Mouse (Mus musculus): ENCODE data around the gene Gm5134. TPM values are rescaled to one million over a fixed set of nuclear protein-coding genes. Genes with fewer than 3 reads are reported as not detected.

Gene Gm5134
- polyA plus RNA-seq, 1 experiment from 2014 or later, result not detected

DNA sequence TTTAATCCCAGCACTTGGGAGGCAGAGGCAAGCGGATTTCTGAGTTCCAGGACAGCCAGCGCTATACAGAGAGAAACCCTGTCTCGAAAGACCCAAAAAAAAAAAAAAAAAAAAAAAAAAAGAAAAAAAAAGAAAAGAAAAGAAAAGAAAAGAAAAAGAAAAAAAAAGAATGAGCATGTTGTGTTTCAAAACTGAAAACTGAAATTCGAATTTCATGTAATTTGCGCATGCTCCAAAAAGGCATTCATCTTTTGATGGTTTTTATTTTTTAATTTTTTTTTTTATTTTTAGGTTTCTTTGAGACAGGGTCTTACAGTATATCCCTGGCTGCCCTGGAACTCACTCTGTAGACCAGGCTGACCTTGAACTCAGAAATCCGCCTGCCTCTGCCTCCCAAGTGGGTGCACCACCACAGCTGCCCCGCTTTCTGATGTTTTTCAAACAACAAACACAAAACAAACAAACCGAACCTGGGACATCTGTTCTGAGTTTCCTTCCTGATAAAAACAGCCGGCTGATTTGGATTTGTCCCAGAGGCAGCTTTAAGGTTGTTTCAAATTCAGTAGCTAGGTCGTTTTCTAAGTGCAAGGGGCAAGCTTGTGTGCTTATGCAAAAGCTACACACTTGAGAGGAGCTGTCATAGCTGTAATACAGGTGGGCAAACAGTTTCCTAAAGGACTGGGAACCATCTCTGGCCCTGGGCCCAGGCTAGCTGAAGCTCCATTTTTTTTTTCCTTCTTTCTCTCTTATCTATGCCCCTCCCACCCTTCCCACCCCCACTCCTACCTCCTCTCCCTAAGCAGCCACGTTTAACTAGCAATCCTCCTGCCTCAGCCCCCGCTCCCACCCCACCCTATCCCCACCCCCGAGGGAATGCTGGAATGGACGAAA, 77.4 kb downstream of the Gm5134 start:
- Histone ChIP-seq H3K9ac (peak overlapping the region; percentile 84), H3K27me3 (replicated peaks) (no peaks in the 10 kb centered on the region), H3K4me1 (peaks cover 8% of the 10 kb centered on the region; the same call in 1 of the 2 replicates), H3K4me2 (replicated peaks) (peak overlapping the region; percentile 89), H3K9me3 (no peaks in the 10 kb centered on the region), H3K27ac (no peak overlapping the region), H3K36me3 (peaks cover 7% of the 10 kb centered on the region; the same call in 1 of the 2 replicates), H3K4me3 (peak overlapping the region; percentile 81)
- WGBS, result 59% methylated on average over 14 of the region's 14 CpGs
- ATAC-seq (ENCODE audit: low FRiP score, low read depth), result no peak; the same call in 1 of the 2 replicates

DNA sequence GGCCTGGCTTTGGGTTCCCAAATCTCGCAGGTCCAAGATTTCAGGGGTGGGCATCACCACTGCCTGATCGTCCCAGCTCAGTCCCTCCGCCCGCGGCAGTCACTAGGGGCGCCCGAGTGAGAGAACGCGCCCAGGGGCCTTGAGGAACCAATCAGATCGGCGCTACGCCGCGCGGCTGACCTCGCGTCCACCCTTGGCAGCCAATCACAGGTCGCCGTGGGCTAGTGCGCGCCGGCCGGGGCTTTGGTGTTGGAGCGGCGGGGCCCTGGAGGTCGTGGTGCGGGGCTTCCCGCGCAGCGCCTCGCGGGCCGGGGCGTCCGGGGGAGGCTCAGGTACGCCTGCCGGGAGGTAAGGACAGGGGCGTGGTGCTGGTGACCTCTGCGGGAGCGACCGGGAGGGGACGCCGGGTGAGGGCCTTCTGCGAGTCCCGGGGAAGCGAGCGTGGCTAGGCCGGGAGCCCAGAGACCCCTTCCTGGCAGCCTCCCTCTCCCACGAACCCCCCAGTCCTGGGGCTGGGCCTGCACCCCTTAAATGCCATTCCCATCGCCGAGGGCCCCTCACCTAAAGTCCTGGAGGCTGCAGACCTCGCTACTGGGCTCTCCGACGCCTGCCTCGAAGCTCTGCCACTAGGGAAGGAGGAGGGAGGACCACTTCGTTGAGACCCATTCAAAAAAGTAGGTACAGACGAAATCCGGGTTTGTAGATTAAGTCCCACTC, 78.2 kb downstream of the Gm5134 start, which contains the start of gene Zfp280b:
TSS of gene Zfp280b (plus strand) at position 249 of the 717 bp plus-strand sequence.
- H3K4me2 ChIP-seq (replicated peaks), result peak within 1 kb of the TSS; percentile 89
- H3K27ac ChIP-seq, result peak within 1 kb of the TSS; percentile 62; the same call in 1 of the 2 replicates
- peak within 1 kb of the TSS; percentile 84 for H3K9ac ChIP-seq
- peak within 1 kb of the TSS; percentile 81 for H3K4me3 ChIP-seq
- H3K27me3 ChIP-seq (replicated peaks), result no peaks in the 10 kb centered on the region
- peak; percentile 99 for ATAC-seq (ENCODE audit: low FRiP score, low read depth)
- peaks cover 8% of the 10 kb centered on the region; the same call in 1 of the 2 replicates for H3K4me1 ChIP-seq
- peaks cover 14% of the 10 kb centered on the region for H3K36me3 ChIP-seq
- H3K9me3 ChIP-seq, result no peaks in the 10 kb centered on the region
- under 1% methylated on average over 58 of the region's 58 CpGs for WGBS

- Histone ChIP-seq H3K4me3 (peak overlapping the region; percentile 81), H3K4me2 (replicated peaks) (peak overlapping the region; percentile 89), H3K9me3 (no peaks in the 10 kb centered on the region), H3K4me1 (peaks cover 8% of the 10 kb centered on the region; the same call in 1 of the 2 replicates), H3K9ac (peak overlapping the region; percentile 84), H3K27ac (no peak overlapping the region), H3K27me3 (replicated peaks) (no peaks in the 10 kb centered on the region), H3K36me3 (peaks cover 19% of the 10 kb centered on the region)
- 24% methylated on average over 7 of the region's 7 CpGs for WGBS
- 0 out of 2 replicates have a peak, but pooled peaks have one; percentile 6 for ATAC-seq (ENCODE audit: low FRiP score, low read depth)
Measured at GRCm38 (mm10) chr10:76033119-76033455, 78.8 kb downstream of the Gm5134 start.

DNA sequence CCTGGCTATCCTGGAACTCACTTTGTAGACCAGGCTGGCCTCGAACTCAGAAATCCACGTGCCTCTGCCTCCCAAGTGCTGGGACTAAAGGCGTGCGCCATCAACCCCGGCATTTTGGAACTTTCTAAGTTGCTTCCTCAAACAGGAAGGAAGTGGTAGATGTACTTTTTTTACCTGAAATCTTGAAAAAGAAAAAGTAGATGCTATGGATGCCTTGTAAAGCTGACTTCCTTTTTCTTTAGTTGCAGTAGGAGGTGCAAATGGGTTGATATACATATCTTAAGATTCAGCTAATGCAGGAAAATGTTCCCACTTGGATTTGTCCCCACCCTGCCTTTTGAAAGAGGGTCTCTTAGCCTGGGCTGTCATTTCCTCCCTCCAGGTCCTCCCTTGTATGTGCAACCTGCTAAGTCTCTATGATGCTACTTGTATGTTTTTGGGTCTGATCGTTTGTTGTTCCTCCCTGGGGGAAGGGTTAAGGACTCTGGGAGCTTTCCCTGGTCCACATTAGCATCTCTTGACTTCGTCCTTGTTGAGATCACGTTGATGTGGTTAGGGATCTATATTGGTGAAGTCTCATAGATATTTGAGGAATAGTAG, 79.8 kb downstream of the Gm5134 start:
- ATAC-seq (ENCODE audit: low FRiP score, low read depth), result no peak
- H3K4me3 ChIP-seq, result no peak overlapping the region
- no peak overlapping the region for H3K27ac ChIP-seq
- peaks cover 8% of the 10 kb centered on the region; the same call in 1 of the 2 replicates for H3K4me1 ChIP-seq
- no peaks in the 10 kb centered on the region for H3K9me3 ChIP-seq
- peaks cover 29% of the 10 kb centered on the region for H3K36me3 ChIP-seq
- no peaks in the 10 kb centered on the region for H3K27me3 ChIP-seq (replicated peaks)
- H3K9ac ChIP-seq, result no peak overlapping the region
- 96% methylated on average over 8 of the region's 8 CpGs for WGBS
- H3K4me2 ChIP-seq (replicated peaks), result no peak overlapping the region

DNA sequence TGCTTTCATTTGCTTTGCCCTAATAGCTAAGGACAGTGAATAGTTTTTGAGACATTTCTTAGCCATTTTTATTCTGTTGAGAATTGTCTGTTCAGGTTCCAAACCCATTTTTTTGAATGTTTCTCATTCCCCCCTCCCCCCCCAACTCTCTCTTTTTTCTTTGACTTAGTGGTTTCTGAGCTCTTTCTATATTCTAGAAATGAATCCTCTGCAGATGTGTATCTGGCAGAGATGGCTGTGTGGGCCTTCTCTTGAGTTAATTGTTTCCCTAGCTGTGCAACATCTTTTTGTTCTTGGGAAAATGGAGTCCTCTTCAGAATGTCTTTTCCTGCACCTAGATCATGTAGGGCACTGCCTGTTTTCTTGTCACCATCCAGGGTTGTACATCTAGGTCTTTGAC, 81.0 kb downstream of the Gm5134 start:
- Histone ChIP-seq H3K36me3 (peaks cover 41% of the 10 kb centered on the region), H3K4me3 (no peak overlapping the region), H3K27ac (no peak overlapping the region), H3K9me3 (no peaks in the 10 kb centered on the region), H3K4me2 (replicated peaks) (no peak overlapping the region), H3K9ac (no peak overlapping the region), H3K4me1 (peaks cover 8% of the 10 kb centered on the region; the same call in 1 of the 2 replicates), H3K27me3 (replicated peaks) (no peaks in the 10 kb centered on the region)
- ATAC-seq (ENCODE audit: low FRiP score, low read depth), result no peak

DNA sequence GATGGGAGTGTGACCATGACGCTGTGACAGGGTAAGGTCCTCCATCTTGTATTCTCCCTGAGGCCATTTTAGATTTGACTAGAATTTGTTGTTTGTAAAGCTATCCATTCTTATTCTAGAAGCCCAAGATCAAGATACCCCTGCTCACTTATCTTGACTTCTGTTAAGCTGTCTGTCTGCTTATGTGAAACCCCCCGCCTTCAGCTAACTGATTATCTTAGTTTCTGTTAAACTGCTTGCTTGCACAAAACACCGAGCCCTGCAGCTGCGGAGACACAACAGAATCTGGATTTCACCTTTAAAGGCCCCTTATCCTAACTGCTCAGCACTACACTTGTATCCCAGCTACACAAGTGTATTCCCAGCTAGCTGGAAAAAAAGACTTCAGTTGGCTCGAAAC, 82.6 kb downstream of the Gm5134 start:
- Histone ChIP-seq H3K36me3 (peaks cover 55% of the 10 kb centered on the region), H3K4me1 (peaks cover 8% of the 10 kb centered on the region; the same call in 1 of the 2 replicates), H3K27me3 (replicated peaks) (no peaks in the 10 kb centered on the region), H3K9ac (no peak overlapping the region), H3K27ac (no peak overlapping the region), H3K4me3 (no peak overlapping the region), H3K9me3 (no peaks in the 10 kb centered on the region), H3K4me2 (replicated peaks) (no peak overlapping the region)
- WGBS, result 95% methylated on average over 5 of the region's 5 CpGs
- no peak for ATAC-seq (ENCODE audit: low FRiP score, low read depth)

GRCm38 (mm10) chr10:76045343-76045742, 91.0 kb downstream of the Gm5134 start:
- Histone ChIP-seq H3K27ac (no peak overlapping the region), H3K4me1 (no peaks in the 10 kb centered on the region), H3K27me3 (replicated peaks) (no peaks in the 10 kb centered on the region), H3K9me3 (no peaks in the 10 kb centered on the region), H3K4me3 (no peak overlapping the region), H3K4me2 (replicated peaks) (no peak overlapping the region), H3K36me3 (peaks cover 28% of the 10 kb centered on the region), H3K9ac (no peak overlapping the region)
- no peak for ATAC-seq (ENCODE audit: low FRiP score, low read depth)
- WGBS, result 51% methylated on average over 5 of the region's 5 CpGs

DNA sequence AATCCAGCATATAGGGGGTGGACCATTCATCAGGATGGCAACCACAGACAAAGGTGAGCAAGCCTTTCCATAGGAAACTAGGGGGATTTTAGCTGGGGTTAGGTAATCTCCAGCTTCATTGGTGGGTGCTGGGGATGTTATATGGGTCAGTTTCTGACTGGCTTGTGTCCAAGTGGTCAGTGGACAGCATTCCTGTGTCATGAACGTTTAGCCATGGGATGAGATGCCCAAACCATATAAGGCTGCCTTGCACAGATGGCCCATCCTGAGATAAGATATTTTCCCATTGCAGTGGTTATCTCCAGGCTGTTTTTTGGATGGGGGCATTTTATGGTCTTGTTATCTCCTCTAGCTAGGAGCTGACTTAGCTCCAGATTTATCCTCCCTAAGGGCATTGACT, 92.4 kb downstream of the Gm5134 start:
- Histone ChIP-seq H3K9me3 (no peaks in the 10 kb centered on the region), H3K4me3 (no peak overlapping the region), H3K27me3 (replicated peaks) (no peaks in the 10 kb centered on the region), H3K4me2 (replicated peaks) (no peak overlapping the region), H3K36me3 (peaks cover 15% of the 10 kb centered on the region), H3K9ac (no peak overlapping the region), H3K27ac (no peak overlapping the region), H3K4me1 (no peaks in the 10 kb centered on the region)
- 68% methylated on average over 1 of the region's 1 CpGs for WGBS
- ATAC-seq (ENCODE audit: low FRiP score, low read depth), result no peak

- H3K9ac ChIP-seq, result no peak overlapping the region
- H3K4me2 ChIP-seq (replicated peaks), result no peak overlapping the region
- H3K27ac ChIP-seq, result no peak overlapping the region
- 59% methylated on average over 5 of the region's 5 CpGs for WGBS
- H3K4me3 ChIP-seq, result no peak overlapping the region
- H3K4me1 ChIP-seq, result no peaks in the 10 kb centered on the region
- no peak for ATAC-seq (ENCODE audit: low FRiP score, low read depth)
- no peaks in the 10 kb centered on the region for H3K27me3 ChIP-seq (replicated peaks)
- peaks cover under 1% of the 10 kb centered on the region; the same call in 1 of the 2 replicates for H3K9me3 ChIP-seq
- peaks cover 15% of the 10 kb centered on the region for H3K36me3 ChIP-seq
Measured at GRCm38 (mm10) chr10:76047182-76047869, 93.0 kb downstream of the Gm5134 start.

DNA sequence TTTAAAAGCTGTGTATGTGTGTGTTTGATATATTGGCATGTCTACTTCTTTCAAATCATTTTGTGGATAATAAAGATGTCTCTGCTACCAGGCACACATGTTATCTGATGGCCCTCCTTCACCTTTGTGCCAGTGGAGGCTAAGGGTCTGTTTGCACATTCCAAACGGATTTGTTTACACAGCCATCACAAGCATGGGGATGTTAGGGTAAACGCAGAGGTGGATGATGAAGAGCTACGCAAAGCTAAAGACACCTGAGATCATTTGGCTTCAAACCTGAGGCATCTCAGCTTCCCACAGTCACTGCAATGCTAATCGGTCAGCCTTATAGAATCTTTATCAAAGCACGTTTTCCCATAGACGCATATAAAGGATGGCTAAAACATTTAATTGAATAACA, 94.7 kb downstream of the Gm5134 start:
- Histone ChIP-seq H3K4me2 (replicated peaks) (no peak overlapping the region), H3K4me3 (no peak overlapping the region), H3K36me3 (peaks cover 3% of the 10 kb centered on the region; the same call in 1 of the 2 replicates), H3K27me3 (replicated peaks) (no peaks in the 10 kb centered on the region), H3K27ac (no peak overlapping the region), H3K4me1 (no peaks in the 10 kb centered on the region), H3K9me3 (peaks cover 4% of the 10 kb centered on the region; the same call in 1 of the 2 replicates), H3K9ac (no peak overlapping the region)
- WGBS, result 70% methylated on average over 6 of the region's 6 CpGs
- ATAC-seq (ENCODE audit: low FRiP score, low read depth), result no peak

GRCm38 (mm10) chr10:76051860-76052259, 97.5 kb downstream of the Gm5134 start:
- Histone ChIP-seq H3K27me3 (replicated peaks) (no peaks in the 10 kb centered on the region), H3K4me1 (no peaks in the 10 kb centered on the region), H3K4me2 (replicated peaks) (no peak overlapping the region), H3K9me3 (peaks cover 4% of the 10 kb centered on the region; the same call in 1 of the 2 replicates), H3K36me3 (no peaks in the 10 kb centered on the region), H3K27ac (no peak overlapping the region), H3K9ac (no peak overlapping the region), H3K4me3 (no peak overlapping the region)
- ATAC-seq (ENCODE audit: low FRiP score, low read depth), result no peak
- WGBS, result 83% methylated on average over 11 of the region's 11 CpGs

Data from neural tube, embryonic 12.5 days (tissue).